20 mouse cellular contexts compared by ENCODE assay signal in the genomic region with DNA sequence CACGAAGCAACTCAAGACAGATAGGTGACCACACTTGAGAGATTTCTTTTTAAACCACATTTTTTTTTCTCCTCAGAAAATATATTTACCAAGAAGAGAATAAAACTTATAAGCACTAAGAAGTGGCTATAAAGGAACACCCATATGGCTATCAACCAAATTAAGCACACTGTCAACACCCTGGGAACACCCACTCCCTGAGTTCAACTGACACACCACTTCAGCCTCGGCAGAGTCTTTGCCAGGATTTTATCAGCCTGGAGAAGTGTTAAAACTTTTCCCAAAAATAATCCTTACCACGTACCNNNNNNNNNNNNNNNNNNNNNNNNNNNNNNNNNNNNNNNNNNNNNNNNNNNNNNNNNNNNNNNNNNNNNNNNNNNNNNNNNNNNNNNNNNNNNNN.
DNase-seq lines count a peak whose midpoint lies in the region; ATAC-seq and TF ChIP-seq lines count a peak whose summit lies in the region.
"Had no signal": no experiment of that assay in that cellular context is flagged by ENCODE, and none has a peak within 500 bp of the region (broad histone marks: within the 10 kb centered on the region; RNA-seq: fewer than 3 reads in every experiment).

No protein-coding gene starts in this region.

- 0 out of 2 replicates have a peak, but pooled peaks have one; percentile 62 for ATAC-seq in heart, embryonic 15.5 days (replicated peaks; ENCODE audit: insufficient number of reproducible peaks, insufficient read depth, low FRiP score, low read depth)
- ATAC-seq: forebrain, embryonic 14.5 days; inflammation-experienced regulatory T-cells, adult 6 months had no signal

- no peaks in the 10 kb centered on the region for H3K36me3 ChIP-seq in heart, embryonic 15.5 days
- H3K36me3 ChIP-seq: hindbrain, embryonic 13.5 days; limb, embryonic 15.5 days; liver, embryonic 15.5 days; midbrain, embryonic 12.5 days had no signal

- no peak overlapping the region for H3K4me2 ChIP-seq in heart, embryonic 15.5 days
- H3K4me2 ChIP-seq: hindbrain, embryonic 13.5 days; limb, embryonic 15.5 days; liver, embryonic 15.5 days; midbrain, embryonic 12.5 days had no signal

- peaks cover 14% of the 10 kb centered on the region for H3K4me1 ChIP-seq in heart, embryonic 15.5 days (replicated peaks)
- H3K4me1 ChIP-seq: hindbrain, embryonic 13.5 days; limb, embryonic 15.5 days; liver, embryonic 15.5 days; midbrain, embryonic 12.5 days had no signal

- WGBS in heart, embryonic 15.5 days = 31% methylated on average over 3 of the region's 3 CpGs

- no peak overlapping the region for H3K4me3 ChIP-seq in heart, embryonic 15.5 days
- no peak overlapping the region for H3K4me3 ChIP-seq in left cerebral cortex, adult 2 months
- H3K4me3 ChIP-seq: erythroblast, embryonic 14.5 days; hindbrain, embryonic 13.5 days; layer of hippocampus, adult 2 months; limb, embryonic 15.5 days; liver, embryonic 15.5 days; midbrain, embryonic 12.5 days had no signal

- no peak overlapping the region for H3K9ac ChIP-seq in heart, embryonic 15.5 days
- H3K9ac ChIP-seq: hindbrain, embryonic 13.5 days; limb, embryonic 15.5 days; liver, embryonic 15.5 days; midbrain, embryonic 12.5 days had no signal

- H3K27ac ChIP-seq in heart, embryonic 15.5 days = no peak overlapping the region
- peak overlapping the region; percentile 73 for H3K27ac ChIP-seq in left cerebral cortex, adult 2 months
- H3K27ac ChIP-seq: hindbrain, embryonic 13.5 days; layer of hippocampus, adult 2 months; limb, embryonic 15.5 days; liver, embryonic 15.5 days; midbrain, embryonic 12.5 days had no signal

- intact Hi-C loops in left cerebral cortex, adult 2 months (cut with DNase I) = loop anchor here (1.0 kb wide), 2 partner anchors 24 to 108 kb away; no protein-coding TSS in a partner anchor
- intact Hi-C loops in left cerebral cortex, postnatal 10 days (cut with DNase I) = no loop called here
- intact Hi-C loops in left cerebral cortex, postnatal 14 days (cut with DNase I) = loop anchor here (5.0 kb wide), 1 partner anchor 108 kb away; no protein-coding TSS in a partner anchor

- no peak for DNase-seq in heart, adult 11 months
- peak; percentile 28 to 31 for DNase-seq in left cerebral cortex, adult 2 months (ENCODE audit: extremely low spot score in 1 of 2, low spot score in 2 of 2)
- DNase-seq in left cerebral cortex, postnatal 10 days (ENCODE audit: extremely low spot score in 1 of 2, low spot score in 2 of 2) = no peak
- peak; percentile 41 for DNase-seq in left cerebral cortex, postnatal 14 days (ENCODE audit: low spot score in 2 of 2)
- peak; percentile 51 to 68 for DNase-seq in right cerebral cortex, postnatal 36 days (ENCODE audit: low spot score in 2 of 2)
- no peak for DNase-seq in kidney, postnatal 4 days
- DNase-seq: adrenal gland, adult 2 months; cerebellum, adult 9-10 months; kidney, adult 2 months; kidney, postnatal 10 days; retina, postnatal 1 day had no signal

- TF ChIP-seq CTCF in left cerebral cortex, adult 2 months (IDR thresholded peaks at IDR 0.05) = no peak

- no peaks in the 10 kb centered on the region for H3K9me3 ChIP-seq in heart, embryonic 15.5 days (replicated peaks)
- H3K9me3 ChIP-seq: hindbrain, embryonic 13.5 days; limb, embryonic 15.5 days; liver, embryonic 15.5 days; midbrain, embryonic 12.5 days had no signal

- no peaks in the 10 kb centered on the region for H3K27me3 ChIP-seq in heart, embryonic 15.5 days
- H3K27me3 ChIP-seq: hindbrain, embryonic 13.5 days; limb, embryonic 15.5 days; liver, embryonic 15.5 days had no signal

Comparison
In these comparisons a context has a peak if more than half of its experiments do, and no peak if none do; other contexts are left out.
1. DNase-seq: peak in left cerebral cortex, adult 2 months (2 of 2), left cerebral cortex, postnatal 14 days (2 of 2) and right cerebral cortex, postnatal 36 days (2 of 2); none in heart, adult 11 months (single experiment), left cerebral cortex, postnatal 10 days (0 of 2) and kidney, postnatal 4 days (0 of 2).